Mouse (Mus musculus): ENCODE data around the gene Mmp11. TPM values are rescaled to one million over a fixed set of nuclear protein-coding genes. Genes with fewer than 3 reads are reported as not detected.
A peak's percentile ranks its signal among the peaks of the same experiment; 100 is the strongest.

Mmp11 gene
- total RNA-seq, 1 experiment from 2014 or later = 1.6 TPM

DNA sequence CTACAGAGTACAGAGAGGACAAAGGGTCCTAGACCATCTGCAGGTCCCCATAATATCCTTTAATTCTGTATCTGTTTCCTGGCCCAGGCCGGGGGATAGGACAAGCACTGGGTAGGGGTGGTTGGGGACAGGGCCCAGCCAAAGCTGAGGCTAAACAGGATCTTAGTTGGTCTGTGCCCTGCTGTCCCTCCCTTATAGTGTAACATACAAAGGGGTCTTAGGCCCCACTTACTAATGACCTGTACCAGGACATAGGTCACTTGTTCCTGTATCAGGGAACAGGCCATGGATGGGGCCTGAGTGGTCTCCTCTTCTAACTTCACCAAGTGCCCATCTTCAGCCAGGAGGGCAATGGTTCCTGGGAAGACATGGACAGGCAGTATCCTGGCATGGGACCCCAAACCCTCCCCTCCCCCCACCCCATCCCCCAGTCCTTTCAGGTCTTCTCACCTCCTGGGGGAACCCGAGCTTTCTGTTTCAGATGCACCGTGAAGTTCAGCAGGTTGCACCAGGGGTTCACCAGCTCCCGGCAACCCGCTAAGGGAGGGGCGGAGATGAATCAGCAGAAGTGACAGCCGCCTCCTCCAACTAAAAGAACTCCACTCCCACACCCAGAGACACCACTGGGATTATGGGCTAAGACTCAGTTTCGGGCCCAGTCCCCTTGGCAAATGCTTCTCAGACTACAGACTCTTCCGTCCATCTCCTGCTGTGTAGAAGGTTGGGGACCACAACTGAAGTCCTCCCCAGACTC is 3.4 kb upstream of the Mmp11 start:
- no peak for ATAC-seq (replicated peaks; ENCODE audit: low read depth, poor library complexity, severe bottlenecking)

DNA sequence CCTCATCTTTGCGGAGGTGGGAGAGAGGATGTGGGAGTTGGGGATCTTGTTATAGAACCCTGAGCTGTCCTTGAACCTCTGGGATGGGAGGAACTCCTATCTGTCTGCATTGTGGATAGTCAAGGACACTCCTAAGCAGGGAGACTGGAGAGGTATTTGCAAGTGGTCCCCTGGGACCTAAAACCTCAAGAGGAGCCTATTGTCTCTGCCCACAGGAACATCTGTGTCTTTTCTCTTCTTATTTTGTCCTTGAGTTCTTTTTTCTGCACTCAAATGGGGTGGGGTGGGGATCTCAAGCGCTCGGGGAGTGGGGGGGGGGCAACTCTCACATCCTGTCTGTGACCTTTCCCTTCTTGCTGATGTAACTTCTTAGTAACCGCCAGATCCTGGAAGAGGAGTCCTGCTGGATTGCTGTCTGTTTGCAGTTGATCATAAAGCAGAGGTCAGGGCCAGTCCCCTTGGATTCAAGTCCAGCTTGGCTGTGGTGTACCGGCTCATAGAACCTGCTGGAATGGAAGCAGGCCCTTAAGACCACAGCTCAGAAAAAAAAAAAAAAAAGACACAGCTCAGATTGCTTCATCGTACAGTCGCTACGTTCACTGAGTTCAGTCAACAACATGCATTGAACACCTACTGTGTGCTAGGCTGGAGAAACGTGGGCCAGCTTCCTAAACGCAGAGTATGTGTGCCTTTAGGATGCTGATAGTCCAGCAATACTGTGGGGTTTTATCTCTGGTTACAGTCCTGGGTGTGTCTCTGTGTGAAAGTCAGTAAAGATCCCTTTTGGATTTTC is 1.8 kb upstream of the Mmp11 start:
- ATAC-seq (replicated peaks; ENCODE audit: low read depth, poor library complexity, severe bottlenecking) = no peak

DNA sequence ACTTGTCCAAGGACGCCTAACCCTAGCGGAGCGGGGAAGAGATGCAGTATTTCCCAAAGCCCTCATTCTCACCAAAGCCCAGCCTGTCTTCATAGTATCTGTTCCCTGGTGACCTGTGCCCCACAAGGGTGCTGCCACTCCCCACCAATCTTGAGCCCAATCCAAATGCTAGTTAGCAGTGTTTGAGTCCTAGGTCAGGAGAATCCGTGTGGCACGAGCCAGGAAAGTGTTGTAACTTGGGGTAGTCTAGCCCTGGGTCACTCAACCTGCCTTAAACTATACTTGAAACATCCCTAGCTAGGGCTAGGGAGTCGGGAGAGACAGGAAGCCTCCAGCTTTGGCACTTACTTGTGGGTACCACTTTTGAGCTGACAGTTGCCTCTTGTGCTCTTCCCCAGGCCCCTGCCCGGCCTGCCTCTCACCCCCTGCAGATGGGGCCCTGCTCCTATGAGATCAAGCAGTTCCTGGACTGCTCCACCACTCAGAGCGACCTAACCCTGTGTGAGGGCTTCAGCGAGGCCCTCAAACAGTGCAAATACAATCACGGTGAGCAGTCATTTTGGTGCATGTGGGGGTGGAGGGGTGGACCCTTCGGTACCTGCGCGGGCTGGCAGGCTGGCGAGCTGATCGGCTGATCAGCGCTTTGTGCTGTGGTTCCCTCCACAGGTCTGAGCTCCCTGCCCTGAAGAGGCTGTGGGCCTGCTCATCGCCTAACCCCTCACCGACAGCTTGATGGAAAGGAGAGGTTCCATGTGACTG is 792 bp upstream of the Mmp11 start:
- ATAC-seq (replicated peaks; ENCODE audit: low read depth, poor library complexity, severe bottlenecking) = no peak

DNA sequence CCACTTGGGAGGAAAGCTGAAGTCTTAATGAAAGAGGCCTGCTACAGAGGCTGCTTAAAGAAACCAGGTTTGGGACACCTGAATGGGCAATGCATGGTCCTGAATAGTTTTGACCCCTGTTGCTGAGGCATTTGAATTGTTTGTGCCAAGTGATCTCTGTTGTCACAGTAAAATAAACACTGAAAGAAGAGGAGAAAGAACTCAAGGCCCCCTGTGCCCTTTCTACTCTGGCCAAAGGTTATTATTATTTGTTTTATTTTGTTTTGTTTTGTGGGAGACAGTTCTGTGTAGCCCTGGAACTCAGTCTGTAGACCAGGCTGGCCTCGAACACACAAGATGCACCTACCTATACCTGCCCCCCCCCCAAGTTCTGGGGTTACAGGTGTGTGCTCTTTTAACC is 1.3 kb downstream of the Mmp11 start:
- no peak for ATAC-seq (replicated peaks; ENCODE audit: low read depth, poor library complexity, severe bottlenecking)

DNA sequence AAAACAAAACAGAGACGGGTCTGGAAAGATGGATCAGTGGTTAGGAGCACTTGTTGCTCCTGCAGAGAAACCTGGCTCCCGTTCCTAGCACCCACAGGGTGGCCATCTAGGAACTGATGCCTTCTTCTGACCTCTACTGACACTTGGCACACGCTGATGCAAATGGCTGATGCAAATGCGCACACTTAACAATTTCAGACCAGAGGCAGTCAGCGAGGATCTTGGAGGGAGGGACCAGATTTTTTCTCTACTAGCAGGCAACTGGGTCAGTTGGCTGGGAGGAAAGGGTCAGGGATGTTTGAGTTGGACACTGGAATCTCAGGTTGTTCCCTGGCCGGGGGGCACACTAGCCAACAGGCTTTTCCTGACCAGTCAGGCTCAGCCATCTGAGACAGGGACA is 3.4 kb downstream of the Mmp11 start, which contains the start of gene Chchd10:
Gene Chchd10, plus strand, starts transcription at position 240 of the 400 bp plus-strand sequence.
- ATAC-seq (replicated peaks; ENCODE audit: low read depth, poor library complexity, severe bottlenecking) = no peak

DNA sequence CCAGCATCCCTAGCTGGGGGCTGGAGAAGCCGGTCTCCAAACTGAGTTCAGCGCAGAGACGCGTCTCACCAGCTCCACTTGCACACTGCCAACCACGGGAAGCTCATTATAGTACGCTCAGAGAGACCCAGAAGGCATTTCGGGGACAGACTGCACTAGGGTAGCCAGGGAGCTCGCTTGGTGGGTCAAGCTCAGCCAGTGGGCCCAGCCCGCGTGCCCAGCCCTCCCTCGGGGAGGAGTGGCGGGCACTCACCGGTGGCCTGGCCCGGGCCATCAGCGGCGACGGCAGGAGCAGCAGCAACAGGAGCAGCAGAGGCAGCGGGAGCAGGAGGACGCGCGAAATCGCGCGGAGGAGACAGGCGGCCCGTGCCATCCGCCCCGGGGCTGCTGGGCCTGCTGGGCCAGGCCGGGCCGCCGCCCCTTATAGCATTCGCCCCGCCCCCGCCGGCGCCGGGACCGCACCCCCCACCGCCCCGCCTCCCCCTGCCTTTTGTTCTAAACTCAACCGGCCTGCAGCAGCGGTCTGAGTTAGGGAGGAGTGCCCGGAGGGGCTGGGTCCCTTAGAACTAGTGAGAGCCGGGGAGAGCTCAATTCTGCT is 4.1 kb downstream of the Mmp11 start:
- ATAC-seq (replicated peaks; ENCODE audit: low read depth, poor library complexity, severe bottlenecking) = peak; percentile 36

DNA sequence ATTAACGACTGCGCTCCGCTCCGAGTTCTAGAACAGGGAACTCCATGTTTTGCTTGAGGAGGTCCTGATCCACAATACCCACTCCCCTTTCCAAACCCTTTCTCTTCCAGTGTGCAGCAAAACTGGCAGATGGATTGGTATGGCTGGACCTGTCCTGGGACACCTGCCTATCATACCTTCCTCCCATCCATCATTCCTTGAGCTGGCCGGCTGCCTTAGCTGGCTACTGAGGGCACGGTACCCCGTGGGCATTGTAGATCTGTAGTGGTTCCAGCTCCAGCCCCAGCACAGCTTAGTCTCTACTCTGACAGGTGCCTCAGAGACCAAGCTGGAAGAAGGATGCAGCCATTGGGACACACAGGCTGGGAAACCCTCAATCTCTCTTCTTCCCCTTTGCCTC is 5.0 kb downstream of the Mmp11 start:
- ATAC-seq (replicated peaks; ENCODE audit: low read depth, poor library complexity, severe bottlenecking) = no peak

DNA sequence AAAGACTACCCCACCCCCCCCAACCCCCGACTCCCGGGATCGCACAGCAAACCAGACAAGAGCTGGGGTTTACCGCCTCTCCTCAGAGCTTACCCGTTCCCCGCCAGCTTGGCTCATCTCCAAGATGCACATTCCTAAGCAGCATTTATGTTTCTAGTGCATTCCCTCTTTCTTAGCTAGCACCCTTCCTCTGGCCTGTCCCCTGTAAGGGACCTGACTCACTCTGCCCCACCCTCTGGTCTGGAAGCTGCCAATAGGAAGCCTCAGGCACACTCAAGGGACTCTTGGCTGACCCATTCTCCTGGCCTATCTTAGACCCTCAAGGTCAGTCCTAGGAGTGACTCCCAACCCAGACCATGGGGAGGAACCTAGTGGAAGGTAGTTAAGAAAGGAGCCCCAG is 6.0 kb downstream of the Mmp11 start:
- ATAC-seq (replicated peaks; ENCODE audit: low read depth, poor library complexity, severe bottlenecking) = no peak

DNA sequence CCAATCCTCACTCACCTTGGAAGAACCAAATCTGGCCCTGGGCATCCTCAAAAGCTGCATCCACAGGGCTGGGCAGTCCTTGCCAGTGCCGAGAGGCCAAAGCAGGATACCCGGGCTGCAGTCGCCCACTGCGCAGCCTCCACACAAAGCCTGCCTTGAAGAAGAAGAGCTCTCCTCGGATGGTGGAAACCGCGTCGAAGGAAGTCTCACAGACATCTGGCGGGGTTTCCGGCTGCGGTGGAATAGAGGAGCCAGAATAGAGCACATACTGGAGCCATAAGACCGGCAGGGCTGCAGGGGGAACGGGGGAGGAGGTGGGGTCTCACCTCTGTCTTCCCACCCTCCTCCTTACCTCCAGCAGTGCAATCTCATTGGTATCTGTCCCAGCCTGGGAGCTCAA is 9.9 kb downstream of the Mmp11 start:
- peak; percentile 20; the same call in 1 of the 2 replicates for ATAC-seq (replicated peaks; ENCODE audit: low read depth, poor library complexity, severe bottlenecking)

DNA sequence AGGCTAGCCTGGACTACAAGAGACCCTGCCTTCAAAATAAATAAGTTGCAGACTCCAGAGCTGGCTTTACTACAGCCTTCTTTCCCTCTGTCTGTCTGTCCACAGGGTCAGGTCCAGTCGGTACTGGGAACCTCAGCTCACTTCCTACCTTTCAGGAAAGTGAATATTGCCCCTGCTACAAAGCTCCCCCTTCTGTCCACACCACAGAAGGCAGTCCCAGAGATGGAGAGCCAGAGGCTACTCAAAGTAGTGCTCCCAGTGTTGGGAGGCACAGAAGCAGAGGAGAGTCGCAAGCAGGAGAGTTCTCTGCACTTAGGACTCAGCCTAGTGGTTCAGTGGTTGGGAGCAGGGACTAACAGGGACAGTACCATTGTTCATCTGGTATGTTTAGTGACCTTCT is 12.0 kb downstream of the Mmp11 start:
- no peak for ATAC-seq (replicated peaks; ENCODE audit: low read depth, poor library complexity, severe bottlenecking)

DNA sequence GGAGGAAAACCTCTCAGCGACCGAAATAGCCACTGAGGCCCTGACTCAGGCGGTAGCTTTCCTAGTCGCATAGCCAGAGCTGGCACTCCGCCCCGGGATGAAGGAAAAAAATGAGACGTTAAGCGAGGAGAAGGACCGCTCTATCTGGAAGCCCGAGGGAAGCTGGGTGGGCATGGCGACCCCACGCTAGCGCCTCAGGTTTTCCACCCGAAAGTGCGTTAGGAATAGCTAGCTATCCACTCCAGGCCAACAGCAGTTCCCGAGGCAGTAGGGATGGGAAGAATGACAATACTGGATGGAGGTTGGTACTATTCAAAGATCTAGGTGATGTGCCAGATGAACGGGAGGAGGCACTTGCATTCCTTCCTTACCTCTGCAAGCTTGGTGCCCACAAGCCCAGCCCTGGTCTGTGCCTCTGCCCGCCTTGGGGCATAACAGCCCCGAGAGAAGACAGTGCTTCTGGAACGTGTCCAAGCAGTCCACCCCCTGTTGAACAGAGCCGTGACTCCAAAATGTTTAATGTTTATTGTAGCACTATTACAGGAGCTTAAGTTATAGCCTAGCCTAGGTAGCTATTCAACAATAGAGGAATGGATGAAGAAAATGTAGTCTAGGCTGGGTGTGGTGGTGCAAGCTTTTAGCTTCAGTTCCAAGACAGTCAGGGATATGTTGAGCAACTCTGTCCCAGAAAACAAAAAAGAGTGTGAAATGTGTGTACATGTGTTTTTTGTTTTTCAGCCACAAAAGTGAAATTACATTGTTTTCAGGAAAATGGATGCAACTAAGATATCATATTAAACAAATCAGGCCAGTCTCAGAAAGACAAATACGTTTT is 14.4 kb downstream of the Mmp11 start:
- 0 out of 2 replicates have a peak, but pooled peaks have one; percentile 16 for ATAC-seq (replicated peaks; ENCODE audit: low read depth, poor library complexity, severe bottlenecking)

DNA sequence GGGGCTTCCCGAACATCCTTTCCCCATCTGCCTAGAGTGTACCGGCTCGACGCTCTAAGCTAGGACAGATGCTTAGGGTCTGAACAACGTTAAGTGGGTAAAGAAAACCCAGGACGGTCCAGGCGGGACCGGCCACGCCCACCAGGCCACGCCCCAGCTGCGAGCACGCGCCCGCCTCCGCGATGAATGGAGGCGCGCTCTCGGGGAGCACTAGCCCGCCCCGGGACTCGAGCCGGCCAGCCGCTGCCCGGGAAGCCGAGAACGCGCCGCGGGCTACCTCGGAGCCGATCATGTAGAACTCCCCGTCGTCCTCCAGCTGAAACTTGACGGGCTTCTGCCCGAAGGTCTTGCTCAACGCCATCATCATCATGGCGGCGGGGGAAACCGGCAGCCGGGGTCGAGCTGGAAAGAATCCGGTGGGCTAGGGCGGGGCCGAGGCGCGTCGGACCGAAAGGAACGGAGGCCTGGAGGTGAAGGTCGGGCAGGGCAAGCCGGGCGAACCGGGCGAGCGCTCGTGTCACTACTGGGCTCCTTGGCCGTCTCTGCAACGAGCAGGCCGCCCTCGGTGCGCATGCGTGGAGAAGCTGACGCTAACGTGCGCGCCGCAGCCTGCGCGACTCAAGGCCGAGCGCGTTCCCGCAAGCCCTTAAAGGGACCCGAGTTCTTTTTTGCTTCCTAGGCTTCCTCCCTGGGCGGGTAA is 15.1 kb downstream of the Mmp11 start, which contains the start of gene Smarcb1:
Gene Smarcb1, minus strand, starts transcription at position 592 of the 700 bp plus-strand sequence.
- ATAC-seq (replicated peaks; ENCODE audit: low read depth, poor library complexity, severe bottlenecking) = peak; percentile 81

DNA sequence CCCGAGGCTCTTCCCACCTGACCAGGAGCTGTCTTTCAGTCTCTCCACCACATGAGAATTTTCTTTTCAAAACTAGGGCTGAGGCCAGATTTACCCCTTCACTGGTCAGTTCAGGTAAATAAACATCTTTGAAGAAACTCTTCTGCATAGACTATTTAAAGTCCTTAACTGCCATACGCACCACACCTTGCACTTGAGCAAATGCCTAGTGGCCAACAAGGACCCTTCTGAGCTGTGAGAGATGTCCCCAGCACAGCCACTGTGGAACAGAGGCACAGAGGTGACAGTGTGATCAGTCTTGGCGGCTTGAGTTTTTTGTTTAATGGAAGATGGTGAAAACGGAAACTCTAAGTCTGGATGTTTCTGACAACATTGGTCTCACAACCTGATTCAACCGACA is 17.3 kb downstream of the Mmp11 start:
- ATAC-seq (replicated peaks; ENCODE audit: low read depth, poor library complexity, severe bottlenecking) = no peak

DNA sequence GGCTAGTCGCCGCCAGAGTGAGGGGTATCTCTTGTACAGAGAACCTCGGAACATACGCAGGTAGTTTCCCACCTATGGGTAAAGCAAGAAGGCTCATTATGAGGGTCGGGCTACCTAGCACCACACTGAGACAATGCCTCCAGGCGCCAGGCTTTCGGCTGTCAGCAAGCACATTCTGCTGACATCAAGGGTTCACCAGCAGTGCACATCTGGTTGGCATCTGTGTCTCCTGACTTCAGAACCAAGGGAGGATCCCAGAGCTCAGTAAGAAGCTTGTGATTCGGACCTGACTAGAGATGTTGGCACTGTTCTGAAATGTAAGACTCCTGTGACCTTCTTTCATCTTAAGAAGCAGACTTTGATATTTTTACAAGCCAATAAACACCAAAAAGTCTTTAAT is 19.5 kb downstream of the Mmp11 start:
- no peak for ATAC-seq (replicated peaks; ENCODE audit: low read depth, poor library complexity, severe bottlenecking)

DNA sequence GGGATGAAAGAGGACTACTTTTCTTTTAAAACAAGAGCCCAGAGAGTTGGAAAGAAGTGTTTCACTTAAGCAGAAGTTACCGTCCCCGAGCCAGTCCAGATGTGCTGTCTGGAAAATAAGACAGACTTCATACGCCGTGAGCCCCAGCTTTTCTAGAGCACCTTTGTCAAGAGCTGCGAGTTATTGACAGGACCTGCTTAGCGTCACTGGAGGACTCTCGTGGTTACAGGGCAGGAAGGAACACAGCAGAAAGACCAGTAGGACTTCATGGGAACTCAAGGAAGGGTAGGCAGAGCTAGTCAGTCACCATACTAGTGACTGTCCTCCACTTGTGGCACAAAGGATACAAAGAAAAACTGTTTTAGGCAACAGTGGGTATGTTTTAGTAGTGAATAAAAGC is 20.7 kb downstream of the Mmp11 start:
- no peak for ATAC-seq (replicated peaks; ENCODE audit: low read depth, poor library complexity, severe bottlenecking)

DNA sequence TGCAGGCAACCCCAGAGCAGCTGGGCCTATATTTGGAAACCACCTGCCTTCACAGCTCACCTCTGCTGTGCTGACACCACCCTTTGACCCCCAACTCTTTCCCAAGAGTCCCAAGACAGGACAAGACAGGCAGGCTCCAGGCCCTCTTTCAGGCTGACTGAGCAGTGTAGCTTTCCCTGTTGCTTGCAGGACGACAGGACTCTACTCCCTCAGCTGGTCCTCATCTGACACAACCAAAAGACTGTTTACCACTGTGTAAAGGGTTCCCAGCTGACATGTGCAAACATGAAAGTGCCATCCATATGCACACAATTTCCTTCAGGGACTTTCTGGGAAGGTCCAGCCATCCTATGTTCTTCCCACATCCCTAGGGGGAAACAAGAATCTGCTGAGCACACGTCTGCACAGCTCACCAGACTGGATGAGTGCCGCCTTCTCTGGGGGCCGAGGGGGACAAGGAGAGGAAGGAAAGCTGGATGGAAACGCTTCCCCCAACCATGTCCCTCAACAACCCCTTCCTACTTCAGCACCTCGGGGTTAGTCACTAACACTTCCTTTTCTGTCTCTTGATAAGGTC is 23.2 kb downstream of the Mmp11 start:
- ATAC-seq (replicated peaks; ENCODE audit: low read depth, poor library complexity, severe bottlenecking) = no peak

DNA sequence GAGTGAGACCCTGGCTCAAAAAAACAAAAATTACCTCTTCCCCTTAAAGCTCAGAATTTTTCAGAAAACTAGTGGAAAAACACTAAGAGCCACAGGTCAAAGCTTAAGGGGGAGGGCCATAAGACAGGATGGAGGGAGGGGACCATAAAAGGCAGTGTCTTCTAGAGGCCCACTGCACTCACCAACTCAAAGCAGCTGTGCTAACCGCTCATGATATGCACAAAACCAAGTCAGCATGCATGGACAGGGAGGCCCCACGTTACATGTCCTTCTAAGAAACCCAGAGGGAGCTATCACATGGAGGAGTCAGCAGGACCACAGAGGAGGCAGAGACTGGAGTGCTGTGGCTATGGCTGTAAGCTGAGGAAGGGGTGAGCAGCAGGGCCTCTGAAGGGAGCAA is 25.6 kb downstream of the Mmp11 start:
- no peak for ATAC-seq (replicated peaks; ENCODE audit: low read depth, poor library complexity, severe bottlenecking)

DNA sequence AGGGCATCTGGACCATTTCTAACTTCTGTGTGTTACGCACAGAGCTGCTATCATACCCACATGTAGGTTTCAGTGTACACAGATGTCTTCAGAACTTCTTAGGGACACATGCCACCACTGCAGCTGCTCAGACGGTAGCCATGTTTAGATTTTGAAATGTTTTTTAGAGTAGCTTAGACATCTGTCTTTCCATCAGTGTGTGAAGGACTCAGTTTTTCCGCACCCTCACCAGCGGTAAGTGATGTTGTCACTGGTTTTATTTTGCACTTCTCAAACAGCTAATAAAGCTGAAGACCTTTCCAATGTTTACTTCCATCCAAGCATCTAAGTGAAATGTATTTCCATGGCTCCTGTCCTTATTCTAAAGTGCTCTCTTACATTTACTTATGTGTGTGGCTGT is 29.4 kb downstream of the Mmp11 start:
- ATAC-seq (replicated peaks; ENCODE audit: low read depth, poor library complexity, severe bottlenecking) = no peak

Data from common myeloid progenitor, adult 5-6 weeks (primary cell).